Mouse (Mus musculus) forebrain, embryonic 14.5 days (tissue): ENCODE measurements around the gene Olfr1150-ps1. TPM values are rescaled to one million over a fixed set of nuclear protein-coding genes. Genes with fewer than 3 reads are reported as not detected.

Source experiments
- ATAC-seq: fragments of 200-750 bp; cut with Nextera tagmentation; 2 replicates; pipeline ENCODE4 v1.8.0; 2017; ENCODE audit warnings: mild to moderate bottlenecking, moderate library complexity
- DNase-seq: peaks from one replicate; pipeline ENCODE4 v3.0.0-alpha.2; 2015; ENCODE audit warnings: low spot score
- H3K27ac ChIP-seq: fragments of 300-500 bp; sonication (generic); 2 replicates; pipeline ENCODE4 v1.5.1; 2014; ENCODE audit warnings: low read depth, mild to moderate bottlenecking, control low read depth, low read length, moderate library complexity
- H3K27me3 ChIP-seq: fragments of 300-500 bp; sonication (generic); replicated peaks from 2 replicates; pipeline ENCODE4 v1.6.1; 2014; ENCODE audit warnings: low read length, control low read depth, mixed read lengths; ENCODE audit not compliant: control insufficient read depth, insufficient read depth
- H3K36me3 ChIP-seq: fragments of 300-500 bp; sonication (generic); 2 replicates; pipeline ENCODE4 v1.6.1; 2014; ENCODE audit warnings: low read length, control low read depth; ENCODE audit not compliant: control insufficient read depth, insufficient read depth
- H3K4me1 ChIP-seq: fragments of 300-500 bp; sonication (generic); 2 replicates; pipeline ENCODE4 v1.6.1; 2014; ENCODE audit warnings: antibody characterized with exemption, low read length, control low read depth; ENCODE audit not compliant: control insufficient read depth, insufficient read depth
- H3K4me2 ChIP-seq: fragments of 300-500 bp; sonication (generic); 2 replicates; pipeline ENCODE4 v1.6.1; 2014; ENCODE audit warnings: mild to moderate bottlenecking, control low read depth, low read length
- H3K4me3 ChIP-seq: fragments of 300-500 bp; sonication (generic); 2 replicates; pipeline ENCODE4 v1.5.1; 2014; ENCODE audit warnings: low read depth, low read length, control low read depth
- H3K9ac ChIP-seq: fragments of 300-500 bp; sonication (generic); 2 replicates; pipeline ENCODE4 v1.6.1; 2014; ENCODE audit warnings: mild to moderate bottlenecking, low read length, control low read depth, moderate library complexity
- H3K9me3 ChIP-seq: fragments of 300-500 bp; sonication (generic); replicated peaks from 2 replicates; pipeline ENCODE4 v1.6.1; 2016; ENCODE audit warnings: low read length, control low read depth, mixed read lengths; ENCODE audit not compliant: control insufficient read depth
- WGBS: fragments of 180-500 bp; shearing (Covaris S2); extraction: QIAGEN DNeasy Blood & Tissue Kit; methylation state at CpG from one replicate; pipeline ENCODE4 v1.1.7; 2014; 5-methylcytosine and 5-hydroxymethylcytosine counted together
- polyA plus RNA-seq: library from polyadenylated mRNA; unstranded; fragments of >200 nt; fragmentation: Nextera tagmentation; extraction: Ambion mirVana; gene quantifications from 2 replicates; pipeline ENCODE4 v1.2.1, GENCODE M21; 2014

Olfr1150-ps1 gene
- polyA plus RNA-seq, result not detected in 2 replicates

- Histone ChIP-seq H3K4me3 (no peak within 1 kb of the TSS), H3K4me2 (no peak within 1 kb of the TSS), H3K36me3 (no peaks in the 10 kb centered on the region), H3K27ac (no peak within 1 kb of the TSS), H3K9me3 (no peaks in the 10 kb centered on the region), H3K27me3 (no peaks in the 10 kb centered on the region), H3K9ac (no peak within 1 kb of the TSS), H3K4me1 (no peaks in the 10 kb centered on the region)
- no peak for DNase-seq
- 70% methylated on average over 1 of the region's 1 CpGs for WGBS
- no peak for ATAC-seq
Observed at GRCm38 (mm10) chr2:87843693-87844092, at the start of gene Olfr1150-ps1. TSS of gene Olfr1150-ps1 (plus strand) at chr2:87843993.

- H3K4me3 ChIP-seq, result no peak within 1 kb of the TSS
- ATAC-seq, result no peak
- H3K9ac ChIP-seq, result no peak within 1 kb of the TSS
Observed at GRCm38 (mm10) chr2:87800292-87800691, 43.5 kb upstream of the Olfr1150-ps1 start, which contains the start of gene Olfr1143. TSS of gene Olfr1143 (plus strand) at chr2:87800592.

GRCm38 (mm10) chr2:87809522-87809921 is 34.3 kb upstream of the Olfr1150-ps1 start, which contains the start of gene Olfr1145:
TSS of gene Olfr1145 (plus strand) at chr2:87809822.
- Histone ChIP-seq H3K36me3 (no peaks in the 10 kb centered on the region), H3K27ac (no peak within 1 kb of the TSS), H3K4me1 (no peaks in the 10 kb centered on the region), H3K27me3 (no peaks in the 10 kb centered on the region), H3K9ac (no peak within 1 kb of the TSS), H3K9me3 (no peaks in the 10 kb centered on the region), H3K4me3 (no peak within 1 kb of the TSS), H3K4me2 (no peak within 1 kb of the TSS)
- WGBS, result 78% methylated on average over 1 of the region's 1 CpGs
- DNase-seq, result no peak
- ATAC-seq, result no peak

More at GRCm38 (mm10) chr2:87800292-87800691, 43.5 kb upstream of the Olfr1150-ps1 start, which contains the start of gene Olfr1143:
- Histone ChIP-seq H3K4me1 (no peaks in the 10 kb centered on the region), H3K4me2 (no peak within 1 kb of the TSS), H3K27me3 (no peaks in the 10 kb centered on the region), H3K36me3 (no peaks in the 10 kb centered on the region), H3K9me3 (no peaks in the 10 kb centered on the region), H3K27ac (no peak within 1 kb of the TSS)
- no peak for DNase-seq

- Histone ChIP-seq H3K4me1 (no peaks in the 10 kb centered on the region), H3K27me3 (no peaks in the 10 kb centered on the region), H3K36me3 (no peaks in the 10 kb centered on the region), H3K4me2 (no peak within 1 kb of the TSS), H3K27ac (no peak within 1 kb of the TSS), H3K9ac (no peak within 1 kb of the TSS), H3K4me3 (no peak within 1 kb of the TSS), H3K9me3 (no peaks in the 10 kb centered on the region)
- ATAC-seq (no peak), DNase-seq (no peak)
- WGBS, result 92% methylated on average over 1 of the region's 1 CpGs
Observed at GRCm38 (mm10) chr2:87830233-87830632, 13.6 kb upstream of the Olfr1150-ps1 start, which contains the start of gene Olfr1148. TSS of gene Olfr1148 (plus strand) at chr2:87830533.

GRCm38 (mm10) chr2:87855562-87855961 is 11.8 kb downstream of the Olfr1150-ps1 start, which contains the start of gene Olfr1151:
TSS of gene Olfr1151 (plus strand) at chr2:87855862.
- DNase-seq (no peak), ATAC-seq (no peak)
- Histone ChIP-seq H3K4me2 (no peak within 1 kb of the TSS), H3K36me3 (no peaks in the 10 kb centered on the region), H3K27ac (no peak within 1 kb of the TSS), H3K9ac (no peak within 1 kb of the TSS), H3K4me3 (no peak within 1 kb of the TSS), H3K9me3 (no peaks in the 10 kb centered on the region), H3K27me3 (no peaks in the 10 kb centered on the region), H3K4me1 (no peaks in the 10 kb centered on the region)
- 81% methylated on average over 1 of the region's 1 CpGs for WGBS

- H3K4me2 ChIP-seq, result no peak within 1 kb of the TSS
- H3K27me3 ChIP-seq, result no peaks in the 10 kb centered on the region
- DNase-seq (no peak), ATAC-seq (no peak)
- H3K4me3 ChIP-seq, result no peak within 1 kb of the TSS
- H3K9me3 ChIP-seq, result no peaks in the 10 kb centered on the region; the same call in 1 of the 2 replicates
- H3K27ac ChIP-seq, result no peak within 1 kb of the TSS
- H3K36me3 ChIP-seq, result no peaks in the 10 kb centered on the region
- H3K9ac ChIP-seq, result no peak within 1 kb of the TSS
- H3K4me1 ChIP-seq, result no peaks in the 10 kb centered on the region
Observed at GRCm38 (mm10) chr2:87866192-87866591, 22.4 kb downstream of the Olfr1150-ps1 start, which contains the start of gene Olfr1152. TSS of gene Olfr1152 (plus strand) at chr2:87866492.

- Histone ChIP-seq H3K27me3 (no peaks in the 10 kb centered on the region), H3K9ac (no peak within 1 kb of the TSS), H3K4me3 (no peak within 1 kb of the TSS), H3K4me2 (no peak within 1 kb of the TSS), H3K4me1 (no peaks in the 10 kb centered on the region), H3K9me3 (no peaks in the 10 kb centered on the region), H3K36me3 (no peaks in the 10 kb centered on the region), H3K27ac (no peak within 1 kb of the TSS)
- 74% methylated on average over 1 of the region's 1 CpGs for whole genome bisulfite sequencing
- DNase-seq, result no peak
- ATAC-seq, result no peak
Observed at GRCm38 (mm10) chr2:87894662-87895061, 50.9 kb downstream of the Olfr1150-ps1 start, which contains the start of gene Olfr1153. TSS of gene Olfr1153 (plus strand) at chr2:87894962.

Other genes with a start within 250 kb of the Olfr1150-ps1 start
- gene Olfr1130, start 237.8 kb upstream of the Olfr1150-ps1 start, polyA plus RNA-seq, result not detected in 2 replicates
- gene Olfr1131, start 216.9 kb upstream of the Olfr1150-ps1 start, polyA plus RNA-seq, result not detected in 2 replicates
- not detected in 2 replicates for gene Olfr1132, start 206.5 kb upstream of the Olfr1150-ps1 start, polyA plus RNA-seq
- gene Olfr1133, start 196.6 kb upstream of the Olfr1150-ps1 start, polyA plus RNA-seq, result not detected in 2 replicates
- not detected in 2 replicates for gene Olfr1134, start 185.5 kb upstream of the Olfr1150-ps1 start, polyA plus RNA-seq
- gene Olfr1135, start 170.3 kb upstream of the Olfr1150-ps1 start, polyA plus RNA-seq, result not detected in 2 replicates
- not detected in 2 replicates for gene Olfr1136, start 150.0 kb upstream of the Olfr1150-ps1 start, polyA plus RNA-seq
- not detected in 2 replicates for gene Olfr1137, start 130.8 kb upstream of the Olfr1150-ps1 start, polyA plus RNA-seq
- not detected in 2 replicates for gene Olfr1138, start 104.0 kb upstream of the Olfr1150-ps1 start, polyA plus RNA-seq
- gene Olfr1140, start 100.2 kb upstream of the Olfr1150-ps1 start, polyA plus RNA-seq, result not detected in 2 replicates
- gene Olfr1141, start 90.0 kb upstream of the Olfr1150-ps1 start, polyA plus RNA-seq, result not detected in 2 replicates
- gene Olfr152, start 64.5 kb upstream of the Olfr1150-ps1 start, polyA plus RNA-seq, result not detected in 2 replicates
- not detected in 2 replicates for gene Olfr1143, start 43.4 kb upstream of the Olfr1150-ps1 start, polyA plus RNA-seq
- gene Olfr1145, start 34.2 kb upstream of the Olfr1150-ps1 start, polyA plus RNA-seq, result not detected in 2 replicates
- not detected in 2 replicates for gene Olfr1148, start 13.5 kb upstream of the Olfr1150-ps1 start, polyA plus RNA-seq
- gene Olfr1151, start 11.9 kb downstream of the Olfr1150-ps1 start, polyA plus RNA-seq, result not detected in 2 replicates
- not detected in 2 replicates for gene Olfr1152, start 22.5 kb downstream of the Olfr1150-ps1 start, polyA plus RNA-seq
- not detected in 2 replicates for gene Olfr1153, start 51.0 kb downstream of the Olfr1150-ps1 start, polyA plus RNA-seq
- gene Olfr1154, start 61.2 kb downstream of the Olfr1150-ps1 start, polyA plus RNA-seq, result not detected in 2 replicates
- gene Olfr1155, start 101.1 kb downstream of the Olfr1150-ps1 start, polyA plus RNA-seq, result not detected in 2 replicates
- gene Olfr1156, start 109.1 kb downstream of the Olfr1150-ps1 start, polyA plus RNA-seq, result not detected in 2 replicates
- gene Olfr1157, start 124.3 kb downstream of the Olfr1150-ps1 start, polyA plus RNA-seq, result not detected in 2 replicates
- not detected in 2 replicates for gene Olfr74, start 130.7 kb downstream of the Olfr1150-ps1 start, polyA plus RNA-seq
- not detected in 2 replicates for gene Olfr1158, start 146.1 kb downstream of the Olfr1150-ps1 start, polyA plus RNA-seq
- not detected in 2 replicates for gene Olfr1160, start 164.3 kb downstream of the Olfr1150-ps1 start, polyA plus RNA-seq
- gene Olfr1161, start 178.8 kb downstream of the Olfr1150-ps1 start, polyA plus RNA-seq, result not detected in 2 replicates
- not detected in 2 replicates for gene Olfr73, start 193.7 kb downstream of the Olfr1150-ps1 start, polyA plus RNA-seq
- gene Olfr1162, start 207.1 kb downstream of the Olfr1150-ps1 start, polyA plus RNA-seq, result not detected in 2 replicates
- gene Olfr1163, start 227.8 kb downstream of the Olfr1150-ps1 start, polyA plus RNA-seq, result not detected in 2 replicates
- gene Olfr1164, start 250.0 kb downstream of the Olfr1150-ps1 start, polyA plus RNA-seq, result not detected in 2 replicates